Mouse (Mus musculus) small intestine, adult 2 months (tissue): ENCODE data around the gene Lypd6b.

ENCODE experiments used
- CTCF ChIP-seq: fragments of 200-500 bp; IDR thresholded peaks from 2 replicates; pipeline ENCODE4 v1.5.1; 2012; ENCODE audit warnings: low read depth, mild to moderate bottlenecking, control low read depth, inconsistent platforms, low read length, moderate library complexity, mixed read lengths; ENCODE audit not compliant: insufficient replicate concordance, insufficient read length; ENCODE audit errors: extremely low read depth
- POLR2A ChIP-seq: fragments of 200-500 bp; IDR thresholded peaks from 2 replicates; pipeline ENCODE4 v1.6.1; 2012; ENCODE audit warnings: low read depth, mild to moderate bottlenecking, control low read depth, inconsistent platforms, low read length, moderate library complexity

- TF ChIP-seq CTCF (no peak), POLR2A (no peak)
Observed at GRCm38 (mm10) chr2:49745094-49745781, 42.2 kb upstream of the Lypd6b start.
